Mouse (Mus musculus): Measurements from ENCODE around the gene Pgrmc1.

Pgrmc1 gene

DNA sequence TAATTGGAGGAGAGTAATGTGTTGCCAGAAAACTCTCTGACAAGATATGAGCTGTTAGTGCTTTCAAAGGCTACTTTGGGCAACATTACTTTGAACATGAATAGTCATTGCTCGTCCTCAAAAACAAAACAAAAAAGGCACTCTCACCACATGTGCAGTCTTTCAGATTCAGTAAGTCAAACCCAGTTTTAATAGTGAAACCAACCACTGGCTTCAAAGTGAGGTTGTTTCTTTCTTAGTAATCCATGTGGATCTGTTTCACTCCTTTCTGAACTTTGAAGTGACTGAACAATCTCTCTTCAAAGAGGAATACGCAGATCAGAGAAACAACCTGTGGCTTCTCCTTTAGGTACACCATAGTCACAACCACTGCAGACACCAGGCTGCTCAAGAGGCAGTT, 11.1 kb downstream of the Pgrmc1 start:
- DNase-seq: no peak

DNA sequence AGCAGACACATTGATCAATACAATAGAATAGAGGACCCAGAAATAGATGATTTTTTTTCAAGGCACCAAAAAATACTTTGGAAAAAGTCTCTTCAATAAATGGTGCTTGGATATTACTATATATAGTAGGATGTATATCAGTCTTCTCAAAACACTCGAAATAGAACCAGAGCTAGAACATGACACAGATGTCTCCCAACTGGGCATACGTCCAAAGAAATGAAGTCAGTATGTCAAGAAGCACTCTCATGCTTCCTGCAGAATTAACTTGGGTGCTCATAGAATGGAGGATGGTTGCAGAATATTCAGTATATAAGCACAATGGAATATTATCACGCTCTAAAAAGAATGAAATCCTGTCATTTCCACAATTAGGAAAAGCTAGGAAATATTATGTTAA, 30.1 kb downstream of the Pgrmc1 start:
- DNase-seq: peak; percentile 14

DNA sequence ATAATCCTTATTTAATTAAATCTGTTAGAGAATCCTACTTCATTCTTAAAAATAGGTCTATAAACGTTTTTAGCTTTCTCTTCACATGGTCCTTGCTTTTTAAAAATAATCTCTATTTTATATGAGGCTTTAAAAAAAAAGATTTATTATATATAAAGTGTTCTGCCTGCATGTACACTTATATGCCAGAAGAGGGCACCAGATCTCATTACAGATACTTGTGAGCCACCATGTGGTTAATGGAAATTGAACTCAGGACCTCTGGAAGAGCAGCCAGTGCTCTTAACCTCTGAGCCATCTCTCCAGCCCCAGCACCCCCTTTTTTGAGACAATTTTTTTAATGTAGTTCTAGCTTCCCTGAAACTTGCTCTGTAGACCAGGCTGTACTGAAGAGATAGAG, 32.8 kb downstream of the Pgrmc1 start:
- DNase-seq: no peak

DNA sequence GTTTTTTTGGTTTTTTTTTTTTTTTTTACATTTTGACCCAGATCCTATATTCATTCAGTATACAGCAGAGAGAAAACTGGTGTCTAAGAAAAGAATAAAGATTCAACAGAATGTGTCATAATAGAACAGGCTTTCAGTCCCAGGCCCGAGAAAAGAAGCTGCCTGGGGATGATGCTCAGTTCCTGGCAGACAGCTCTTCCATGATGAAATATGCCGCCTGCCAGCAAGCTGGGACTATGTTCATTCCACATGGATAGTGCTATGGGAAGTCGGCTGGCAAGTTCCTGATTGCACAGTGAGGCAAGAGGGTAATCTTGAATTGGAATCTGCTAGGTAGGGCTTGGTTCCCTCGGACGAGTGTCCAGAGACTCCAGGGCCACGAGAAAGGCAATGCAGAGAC, 42.0 kb downstream of the Pgrmc1 start:
- DNase-seq: peak; percentile 24

GRCm38 (mm10) chrX:36644657-36645551, 46.9 kb downstream of the Pgrmc1 start, which contains the start of gene Akap17b:
Gene Akap17b (minus strand): TSS chrX:36645395.
- DNase-seq: peak; percentile 87

Data from right cerebral cortex, adult 18-20 months (tissue).